Mouse (Mus musculus) embryo, embryonic 10 days (tissue): ENCODE measurements at regions not wholly inside any gene's neighbourhood (a gene's known extent, or its start where the extent isn't known, plus 50 kb on each side); places are given as distances from the start of the nearest gene placed in this dataset.

Experiments
- DNase-seq: peaks from one replicate; pipeline ENCODE4 v3.0.0-alpha.2; 2015; ENCODE audit warnings: low spot score

DNA sequence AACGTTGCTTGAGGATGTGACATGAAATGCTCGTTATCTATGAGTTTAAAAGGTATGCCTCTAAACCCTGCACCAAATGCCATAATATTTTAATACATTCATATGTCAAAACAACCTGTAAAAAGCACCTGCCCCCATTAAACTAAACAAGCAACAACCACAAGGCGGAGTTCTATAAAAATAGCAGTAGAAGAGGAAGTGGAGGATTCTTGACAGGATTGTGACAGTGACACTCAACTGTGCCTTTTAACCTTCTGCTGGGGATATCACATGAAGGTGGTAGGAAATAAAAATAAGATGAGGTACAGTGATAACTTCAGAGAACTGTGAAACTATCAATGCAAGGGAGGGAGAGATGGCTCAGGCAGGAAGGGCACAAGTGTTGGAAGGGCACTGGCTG, 58.6 kb upstream of the Dbx2 start:
- DNase-seq = no peak

DNA sequence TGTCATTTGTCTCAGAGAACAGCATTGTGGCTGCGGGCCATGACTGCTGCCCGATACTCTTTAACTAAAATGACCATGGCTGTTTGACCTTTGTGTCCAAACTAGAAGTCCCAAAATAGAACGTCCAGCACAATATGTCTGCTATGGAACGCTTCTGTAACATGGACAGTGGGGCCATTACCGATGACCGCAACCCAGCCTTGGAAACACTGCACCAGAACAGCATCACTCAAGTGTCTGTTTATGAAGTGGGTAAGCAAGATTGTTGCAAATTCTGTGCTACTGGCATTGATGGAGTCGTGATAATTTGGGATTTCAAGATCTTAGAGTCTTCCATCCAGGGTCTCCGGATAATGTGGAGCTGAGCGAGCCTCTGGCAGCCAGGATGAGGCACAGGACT, 60.2 kb upstream of the Dbx2 start:
- DNase-seq = no peak

DNA sequence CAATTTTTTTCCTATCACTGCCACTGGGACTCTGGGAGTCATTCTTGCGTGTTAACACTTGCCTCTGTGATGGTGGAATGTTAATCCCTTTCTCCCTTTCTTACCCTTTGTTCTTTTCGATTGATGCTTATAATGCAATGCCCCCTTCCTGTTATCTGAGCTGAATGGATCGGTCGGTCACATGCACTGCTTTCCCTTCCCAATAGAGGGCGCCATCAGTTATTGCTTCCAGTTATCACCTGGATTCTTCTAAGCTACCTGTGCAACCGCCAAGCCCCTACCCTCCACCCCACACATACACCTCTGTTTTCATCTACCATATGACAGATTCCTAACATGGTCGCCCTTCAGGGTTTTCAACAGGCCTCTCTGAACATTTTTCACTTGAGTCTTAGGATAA, 66.9 kb upstream of the Ano6 start:
- DNase-seq = peak; percentile 54

DNA sequence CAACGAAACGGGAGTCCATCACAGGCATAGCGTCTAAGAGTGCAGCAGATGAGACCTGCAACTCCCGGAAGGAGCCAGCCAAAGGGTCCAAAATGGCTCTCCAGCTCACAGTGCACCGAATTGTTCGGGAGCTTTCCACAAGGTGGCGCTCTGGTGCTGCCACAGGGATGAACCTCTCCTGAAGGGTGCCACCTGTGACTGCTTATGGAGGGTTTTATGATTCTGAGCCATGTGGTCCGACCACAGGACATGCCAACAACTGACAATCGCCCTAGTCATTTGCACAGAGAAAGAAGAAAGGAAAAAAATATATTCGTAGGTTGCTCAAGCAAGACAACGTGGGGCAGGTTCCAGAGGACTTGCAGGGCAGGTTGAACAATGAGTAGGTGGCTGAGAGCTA, 64.8 kb upstream of the Ano6 start:
- peak; percentile 75 for DNase-seq

DNA sequence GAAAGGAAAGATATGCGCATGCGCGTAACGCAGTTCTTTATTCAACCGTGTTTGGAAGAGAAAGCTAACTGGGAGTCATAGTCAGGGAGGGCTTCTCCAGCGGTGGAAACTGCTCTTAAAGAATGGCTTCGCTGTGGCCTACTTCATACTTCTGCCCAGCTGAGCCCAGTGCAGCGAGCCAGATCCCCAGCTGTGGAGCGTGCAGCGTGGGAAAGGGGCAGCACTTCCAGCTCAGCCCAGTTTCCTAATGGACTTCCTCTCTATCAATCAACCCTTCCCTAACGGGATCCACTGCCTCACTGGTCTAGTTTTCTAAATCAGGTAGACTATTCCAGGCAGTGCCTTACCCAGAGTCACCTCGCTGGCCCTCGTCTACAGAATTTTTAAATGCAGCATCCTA, 64.1 kb upstream of the Ano6 start:
- no peak for DNase-seq

DNA sequence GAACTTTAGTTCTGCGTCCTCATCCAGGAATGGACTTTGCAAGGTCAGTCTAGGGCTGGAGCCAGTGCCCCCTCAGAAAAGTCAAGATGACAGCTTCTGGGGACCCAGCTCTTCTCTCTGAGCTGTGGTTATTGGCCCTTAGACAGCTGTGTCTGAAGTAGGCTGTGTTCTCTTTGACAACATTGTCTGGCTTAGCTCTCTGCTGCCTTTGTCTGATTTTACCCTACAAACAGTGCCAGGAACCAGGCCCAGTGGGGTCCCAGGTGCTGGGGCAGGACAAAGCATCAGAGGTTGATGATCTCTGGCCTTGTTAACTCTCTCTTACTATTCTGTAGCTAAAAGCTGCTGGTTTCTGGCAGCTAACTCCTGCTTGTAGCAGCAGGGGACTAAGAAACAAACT, 54.9 kb upstream of the Ano6 start:
- no peak for DNase-seq
